Mouse (Mus musculus): ENCODE data around the gene Phc1. TPM values are rescaled to one million over a fixed set of nuclear protein-coding genes. Genes with fewer than 3 reads are reported as not detected.

Phc1 gene
- polyA plus RNA-seq, 1 experiment from 2014 or later = 1.3 TPM

GRCm38 (mm10) chr6:122337546-122337945, 2.8 kb downstream of the Phc1 start:
- H3K9me3 ChIP-seq (replicated peaks) = no peaks in the 10 kb centered on the region
- no peak overlapping the region for H3K9ac ChIP-seq
- ATAC-seq (ENCODE audit: insufficient read depth) = no peak
- no peak overlapping the region for H3K4me3 ChIP-seq (replicated peaks)
- H3K27me3 ChIP-seq = peaks cover 14% of the 10 kb centered on the region
- 56% methylated on average over 6 of the region's 6 CpGs for WGBS (ENCODE audit: insufficient replicate concordance)
- 0 out of 2 replicates have a peak, but pooled peaks cover 2% of the 10 kb centered on the region for H3K36me3 ChIP-seq (replicated peaks)
- H3K4me2 ChIP-seq = no peak overlapping the region
- no peak overlapping the region for H3K27ac ChIP-seq (replicated peaks)
- H3K4me1 ChIP-seq (replicated peaks) = peaks cover 16% of the 10 kb centered on the region

- no peak overlapping the region for H3K9ac ChIP-seq
- 65% methylated on average over 7 of the region's 7 CpGs for WGBS (ENCODE audit: insufficient replicate concordance)
Observed at GRCm38 (mm10) chr6:122334786-122335340, 5.5 kb downstream of the Phc1 start.

GRCm38 (mm10) chr6:122333081-122333612, 7.2 kb downstream of the Phc1 start:
- Histone ChIP-seq H3K9me3 (replicated peaks) (no peaks in the 10 kb centered on the region), H3K36me3 (replicated peaks) (0 out of 2 replicates have a peak, but pooled peaks cover 5% of the 10 kb centered on the region), H3K4me1 (replicated peaks) (no peaks in the 10 kb centered on the region), H3K4me3 (replicated peaks) (no peak overlapping the region), H3K9ac (no peak overlapping the region), H3K4me2 (no peak overlapping the region), H3K27me3 (peaks cover 1% of the 10 kb centered on the region), H3K27ac (replicated peaks) (no peak overlapping the region)
- ATAC-seq (ENCODE audit: insufficient read depth) = no peak
- WGBS (ENCODE audit: insufficient replicate concordance) = 74% methylated on average over 13 of the region's 13 CpGs

More at GRCm38 (mm10) chr6:122334786-122335340, 5.5 kb downstream of the Phc1 start:
- H3K36me3 ChIP-seq (replicated peaks) = 0 out of 2 replicates have a peak, but pooled peaks cover 5% of the 10 kb centered on the region
- H3K4me3 ChIP-seq (replicated peaks) = no peak overlapping the region
- no peaks in the 10 kb centered on the region for H3K9me3 ChIP-seq (replicated peaks)
- peaks cover 14% of the 10 kb centered on the region for H3K27me3 ChIP-seq
- no peak overlapping the region for H3K27ac ChIP-seq (replicated peaks)
- peaks cover 7% of the 10 kb centered on the region for H3K4me1 ChIP-seq (replicated peaks)
- H3K4me2 ChIP-seq = no peak overlapping the region
- no peak for ATAC-seq (ENCODE audit: insufficient read depth)

- no peaks in the 10 kb centered on the region for H3K4me1 ChIP-seq (replicated peaks)
- H3K27ac ChIP-seq (replicated peaks) = no peak overlapping the region
- H3K9ac ChIP-seq = no peak overlapping the region
- H3K36me3 ChIP-seq (replicated peaks) = 0 out of 2 replicates have a peak, but pooled peaks cover 5% of the 10 kb centered on the region
- 69% methylated on average over 6 of the region's 6 CpGs for WGBS (ENCODE audit: insufficient replicate concordance)
- no peaks in the 10 kb centered on the region for H3K27me3 ChIP-seq
- ATAC-seq (ENCODE audit: insufficient read depth) = no peak
- no peaks in the 10 kb centered on the region for H3K9me3 ChIP-seq (replicated peaks)
- no peak overlapping the region for H3K4me2 ChIP-seq
- H3K4me3 ChIP-seq (replicated peaks) = no peak overlapping the region
Observed at GRCm38 (mm10) chr6:122325361-122325975, 14.9 kb downstream of the Phc1 start.

GRCm38 (mm10) chr6:122318726-122319125, 21.6 kb downstream of the Phc1 start:
- H3K4me2 ChIP-seq = no peak overlapping the region
- no peak for ATAC-seq (ENCODE audit: insufficient read depth)
- peaks cover 65% of the 10 kb centered on the region for H3K36me3 ChIP-seq (replicated peaks)
- no peak overlapping the region for H3K27ac ChIP-seq (replicated peaks)
- no peaks in the 10 kb centered on the region for H3K27me3 ChIP-seq
- H3K4me3 ChIP-seq (replicated peaks) = no peak overlapping the region
- 79% methylated on average over 1 of the region's 1 CpGs for WGBS (ENCODE audit: insufficient replicate concordance)
- H3K4me1 ChIP-seq (replicated peaks) = no peaks in the 10 kb centered on the region
- H3K9ac ChIP-seq = no peak overlapping the region
- no peaks in the 10 kb centered on the region for H3K9me3 ChIP-seq (replicated peaks)

- Histone ChIP-seq H3K4me1 (replicated peaks) (peaks cover 27% of the 10 kb centered on the region), H3K27ac (replicated peaks) (peak overlapping the region; percentile 85; the same call in 1 of the 2 replicates), H3K27me3 (no peaks in the 10 kb centered on the region), H3K4me2 (peak overlapping the region; percentile 79), H3K36me3 (replicated peaks) (peaks cover 36% of the 10 kb centered on the region), H3K9me3 (replicated peaks) (no peaks in the 10 kb centered on the region), H3K4me3 (replicated peaks) (peak overlapping the region; percentile 86), H3K9ac (peak overlapping the region; percentile 91)
- no peak for ATAC-seq (ENCODE audit: insufficient read depth)
- WGBS (ENCODE audit: insufficient replicate concordance) = 29% methylated on average over 5 of the region's 5 CpGs
Observed at GRCm38 (mm10) chr6:122310187-122310820, 30.1 kb downstream of the Phc1 start.

GRCm38 (mm10) chr6:122309446-122309960, 30.9 kb downstream of the Phc1 start:
- no peak for ATAC-seq (ENCODE audit: insufficient read depth)
- Histone ChIP-seq H3K4me2 (peak overlapping the region; percentile 79), H3K9me3 (replicated peaks) (no peaks in the 10 kb centered on the region), H3K4me1 (replicated peaks) (peaks cover 27% of the 10 kb centered on the region), H3K36me3 (replicated peaks) (peaks cover 28% of the 10 kb centered on the region), H3K27me3 (no peaks in the 10 kb centered on the region), H3K9ac (peak overlapping the region; percentile 91), H3K4me3 (replicated peaks) (peak overlapping the region; percentile 86), H3K27ac (replicated peaks) (peak overlapping the region; percentile 85)
- under 1% methylated on average over 11 of the region's 11 CpGs for WGBS (ENCODE audit: insufficient replicate concordance)

- peak within 1 kb of the TSS; percentile 91 for H3K9ac ChIP-seq
- 0% methylated on average over 49 of the region's 49 CpGs for WGBS (ENCODE audit: insufficient replicate concordance)
- peak within 1 kb of the TSS; percentile 85 for H3K27ac ChIP-seq (replicated peaks)
- peaks cover 27% of the 10 kb centered on the region for H3K4me1 ChIP-seq (replicated peaks)
- H3K36me3 ChIP-seq (replicated peaks) = peaks cover 20% of the 10 kb centered on the region
- H3K4me2 ChIP-seq = peak within 1 kb of the TSS; percentile 79
- H3K27me3 ChIP-seq = no peaks in the 10 kb centered on the region
- peak within 1 kb of the TSS; percentile 86 for H3K4me3 ChIP-seq (replicated peaks)
- peak; percentile 98 for ATAC-seq (ENCODE audit: insufficient read depth)
- no peaks in the 10 kb centered on the region for H3K9me3 ChIP-seq (replicated peaks)
Observed at GRCm38 (mm10) chr6:122308505-122309393, 31.6 kb downstream of the Phc1 start, which contains the start of gene M6pr. Gene M6pr (plus strand): TSS chr6:122308720.

GRCm38 (mm10) chr6:122308136-122308504, 32.2 kb downstream of the Phc1 start:
- Histone ChIP-seq H3K4me1 (replicated peaks) (peaks cover 27% of the 10 kb centered on the region), H3K27me3 (no peaks in the 10 kb centered on the region), H3K36me3 (replicated peaks) (peaks cover 14% of the 10 kb centered on the region), H3K9me3 (replicated peaks) (no peaks in the 10 kb centered on the region), H3K27ac (replicated peaks) (no peak overlapping the region), H3K4me3 (replicated peaks) (peak overlapping the region; percentile 86), H3K4me2 (peak overlapping the region; percentile 79), H3K9ac (no peak overlapping the region)
- no peak for ATAC-seq (ENCODE audit: insufficient read depth)
- 67% methylated on average over 6 of the region's 6 CpGs for WGBS (ENCODE audit: insufficient replicate concordance)

GRCm38 (mm10) chr6:122306707-122307106, 33.7 kb downstream of the Phc1 start:
- H3K9me3 ChIP-seq (replicated peaks) = no peaks in the 10 kb centered on the region
- H3K4me1 ChIP-seq (replicated peaks) = peaks cover 27% of the 10 kb centered on the region
- no peaks in the 10 kb centered on the region for H3K27me3 ChIP-seq
- ATAC-seq (ENCODE audit: insufficient read depth) = no peak
- H3K36me3 ChIP-seq (replicated peaks) = no peaks in the 10 kb centered on the region
- WGBS (ENCODE audit: insufficient replicate concordance) = 58% methylated on average over 4 of the region's 4 CpGs
- H3K9ac ChIP-seq = no peak overlapping the region
- no peak overlapping the region for H3K4me2 ChIP-seq
- H3K4me3 ChIP-seq (replicated peaks) = no peak overlapping the region
- no peak overlapping the region for H3K27ac ChIP-seq (replicated peaks)

Data from liver, embryonic 15.5 days (tissue).